Mouse (Mus musculus): ENCODE measurements around the gene Gal3st1.

Gal3st1 gene

DNA sequence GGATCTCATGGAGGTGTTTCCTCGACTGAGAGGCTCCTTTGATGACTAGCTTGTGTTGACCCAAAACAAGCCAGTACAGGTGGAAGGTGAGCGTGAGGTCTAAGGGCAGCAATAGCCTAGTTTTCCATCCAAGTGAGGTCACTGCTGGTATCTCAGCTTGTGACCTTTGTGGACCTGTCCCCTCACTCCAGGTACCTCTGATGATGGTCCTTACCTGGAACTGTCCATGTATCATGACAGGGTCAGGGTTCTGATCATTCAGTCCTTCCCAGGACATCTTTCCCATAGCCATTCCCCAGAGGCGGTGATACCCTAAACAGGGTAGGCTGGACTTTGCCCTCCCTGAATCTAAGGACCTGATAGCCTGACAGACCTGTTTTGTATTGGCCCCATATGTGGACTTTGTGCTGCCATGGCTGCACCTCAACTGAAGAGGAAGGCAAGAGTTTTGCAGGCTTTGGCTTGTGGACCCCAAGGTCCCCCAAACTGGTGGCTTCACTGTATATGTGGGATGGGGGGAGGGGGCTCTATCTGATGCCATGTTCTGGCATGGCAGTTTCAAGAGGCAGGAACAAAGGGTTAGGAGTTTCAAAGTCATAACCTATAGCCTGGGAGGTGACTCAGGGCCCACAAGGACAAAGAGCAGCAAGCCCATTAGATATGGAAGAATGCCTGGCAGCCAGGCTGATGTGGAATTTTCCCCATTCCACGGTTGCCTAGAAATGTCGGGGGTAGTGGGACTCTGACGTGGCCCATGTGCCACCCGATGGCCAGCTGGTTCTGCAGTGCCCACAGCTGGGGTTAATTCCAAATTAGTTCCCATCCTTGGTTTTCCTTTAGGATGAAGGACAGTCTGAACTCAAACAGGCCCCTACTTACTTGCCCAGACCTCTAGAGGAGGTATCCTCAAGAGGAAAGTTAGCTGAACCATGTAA is 894 bp upstream of the Gal3st1 start:
- no peak for DNase-seq (ENCODE audit: extremely low read depth, low read depth)

- DNase-seq (ENCODE audit: extremely low read depth, low read depth) = no peak
Observed at GRCm38 (mm10) chr11:3983863-3984745, 668 bp downstream of the Gal3st1 start.

DNA sequence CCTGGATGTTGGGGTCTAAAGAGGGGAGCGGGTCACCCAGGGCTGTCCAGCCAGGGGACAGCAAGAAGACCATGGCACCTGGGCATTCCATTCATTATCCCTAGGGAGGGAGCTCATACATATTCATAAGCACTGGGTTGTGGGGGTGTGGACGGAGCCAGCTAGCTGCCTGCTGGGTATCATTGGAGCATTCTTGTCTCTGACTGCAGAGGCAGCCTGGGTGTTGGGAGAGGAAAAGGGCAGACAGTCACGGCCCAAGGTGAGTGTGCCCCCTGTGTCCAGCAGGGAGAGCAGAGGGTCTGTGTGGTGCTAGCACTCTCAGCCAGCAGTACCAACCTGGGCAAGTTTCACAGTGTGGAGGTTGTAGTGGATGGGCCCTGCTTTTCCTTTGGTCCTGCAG is 6.3 kb downstream of the Gal3st1 start:
- DNase-seq (ENCODE audit: extremely low read depth, low read depth) = no peak

- DNase-seq (ENCODE audit: extremely low read depth, low read depth) = no peak
Observed at GRCm38 (mm10) chr11:3993132-3993531, 9.7 kb downstream of the Gal3st1 start.

GRCm38 (mm10) chr11:3993914-3994313 is 10.5 kb downstream of the Gal3st1 start:
- no peak for DNase-seq (ENCODE audit: extremely low read depth, low read depth)

GRCm38 (mm10) chr11:3995511-3995910 is 12.1 kb downstream of the Gal3st1 start:
- DNase-seq (ENCODE audit: extremely low read depth, low read depth) = no peak

DNA sequence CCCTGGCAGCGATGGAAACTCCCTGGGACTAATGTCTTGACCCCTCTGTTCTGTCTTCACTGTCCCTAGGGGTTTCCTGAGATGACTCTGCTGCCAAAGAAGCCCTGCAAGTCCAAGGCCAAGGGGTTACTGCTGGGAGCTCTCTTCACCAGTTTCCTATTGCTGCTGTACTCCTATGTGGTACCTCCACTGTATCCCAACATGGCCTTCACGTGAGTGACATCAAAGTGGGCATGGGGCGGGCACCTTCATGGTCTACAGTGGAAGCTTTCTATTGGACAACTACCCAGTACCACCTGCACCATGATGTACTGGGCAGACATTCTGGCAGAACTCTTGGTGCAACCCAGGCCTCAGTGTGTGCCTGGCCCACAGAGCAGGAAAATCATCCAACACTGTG is 13.4 kb downstream of the Gal3st1 start:
- no peak for DNase-seq (ENCODE audit: extremely low read depth, low read depth)

GRCm38 (mm10) chr11:3997978-3998720 is 14.7 kb downstream of the Gal3st1 start:
- DNase-seq (ENCODE audit: extremely low read depth, low read depth) = no peak

DNA sequence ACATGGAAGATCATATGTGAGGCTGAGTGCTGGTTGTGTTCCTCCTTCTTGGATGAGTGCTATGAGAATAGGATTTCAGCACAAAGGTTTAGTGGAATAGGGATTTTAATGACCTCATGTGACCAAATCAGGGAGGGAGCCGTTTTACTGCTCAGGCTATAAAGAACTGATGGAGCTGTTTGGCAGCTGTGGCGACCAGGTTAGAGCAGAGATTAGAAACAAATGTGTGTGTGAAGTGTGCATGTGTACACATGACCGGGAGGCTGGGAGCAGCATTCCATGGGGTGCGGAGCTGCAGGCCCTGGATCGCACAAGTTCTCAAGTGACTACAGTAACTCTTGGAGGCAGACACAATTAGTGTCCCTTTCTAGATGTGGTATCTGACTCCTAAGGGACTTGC is 16.1 kb downstream of the Gal3st1 start:
- no peak for DNase-seq (ENCODE audit: extremely low read depth, low read depth)

DNA sequence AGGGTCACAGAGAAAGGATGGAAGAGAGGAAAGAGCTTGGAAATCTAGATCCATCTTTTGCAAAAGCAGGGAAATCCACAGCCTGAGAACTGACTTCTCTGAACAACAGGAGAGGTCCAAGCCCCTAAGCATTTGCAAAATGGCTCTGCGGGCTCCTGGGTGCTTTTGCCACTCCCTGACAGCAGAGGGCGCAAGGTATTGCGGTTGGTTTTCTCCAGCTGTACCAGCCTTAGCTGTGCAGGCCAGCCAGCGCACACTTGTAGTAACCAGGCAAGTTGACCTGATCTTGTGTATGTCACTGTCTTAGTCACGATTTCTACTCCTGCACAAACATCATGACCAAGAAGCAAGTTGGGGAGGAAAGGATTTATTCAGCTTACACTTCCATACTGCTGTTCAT is 18.2 kb downstream of the Gal3st1 start:
- DNase-seq (ENCODE audit: extremely low read depth, low read depth) = peak; percentile 26

- DNase-seq (ENCODE audit: extremely low read depth, low read depth) = no peak
Observed at GRCm38 (mm10) chr11:4005220-4005805, 21.9 kb downstream of the Gal3st1 start.

DNA sequence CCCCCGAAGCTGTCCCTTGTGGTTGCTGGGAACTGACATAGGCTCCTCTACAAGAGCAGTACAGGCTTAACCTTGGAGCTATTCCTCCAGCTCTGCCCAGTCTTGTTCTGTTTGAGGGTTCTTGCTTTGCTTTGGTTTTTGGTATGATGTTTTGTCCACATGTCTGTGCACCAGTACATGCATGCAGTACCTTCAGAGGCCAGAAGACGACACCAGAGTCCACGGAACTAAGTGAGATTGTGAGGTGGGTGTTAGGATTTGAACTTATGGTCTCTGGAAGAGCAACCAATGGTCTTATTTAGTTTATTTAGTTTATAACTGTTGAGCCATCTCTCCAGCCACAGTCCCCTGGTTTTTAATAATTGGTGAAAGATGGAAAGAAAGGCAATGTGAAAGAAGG is 23.0 kb downstream of the Gal3st1 start:
- DNase-seq (ENCODE audit: extremely low read depth, low read depth) = no peak

GRCm38 (mm10) chr11:4012616-4013015 is 29.2 kb downstream of the Gal3st1 start:
- DNase-seq (ENCODE audit: extremely low read depth, low read depth) = no peak

- DNase-seq (ENCODE audit: extremely low read depth, low read depth) = peak; percentile 28
Observed at GRCm38 (mm10) chr11:4015796-4016195, 32.4 kb downstream of the Gal3st1 start.

DNA sequence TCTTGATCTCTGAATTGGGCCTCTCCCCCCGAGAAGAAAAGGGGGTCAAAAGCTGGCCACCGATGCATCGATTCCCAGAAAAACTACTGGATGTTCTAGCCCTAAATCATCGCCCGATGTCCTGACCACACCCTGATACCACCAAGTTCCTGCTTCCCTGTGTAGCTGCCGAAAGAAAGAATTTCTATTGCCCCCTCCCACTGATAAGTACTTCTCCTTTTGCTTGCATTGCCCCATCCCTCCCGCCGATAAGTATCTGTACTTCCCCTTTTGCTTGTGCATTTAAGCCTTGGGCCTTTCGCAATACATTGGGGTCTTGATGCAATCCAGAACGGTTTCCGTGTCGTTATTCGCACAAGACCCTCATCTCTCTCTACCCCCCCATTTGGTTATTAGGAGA is 38.7 kb downstream of the Gal3st1 start:
- peak; percentile 71 for DNase-seq (ENCODE audit: extremely low read depth, low read depth)

- DNase-seq (ENCODE audit: extremely low read depth, low read depth) = no peak
Observed at GRCm38 (mm10) chr11:4023321-4023720, 39.9 kb downstream of the Gal3st1 start.

DNA sequence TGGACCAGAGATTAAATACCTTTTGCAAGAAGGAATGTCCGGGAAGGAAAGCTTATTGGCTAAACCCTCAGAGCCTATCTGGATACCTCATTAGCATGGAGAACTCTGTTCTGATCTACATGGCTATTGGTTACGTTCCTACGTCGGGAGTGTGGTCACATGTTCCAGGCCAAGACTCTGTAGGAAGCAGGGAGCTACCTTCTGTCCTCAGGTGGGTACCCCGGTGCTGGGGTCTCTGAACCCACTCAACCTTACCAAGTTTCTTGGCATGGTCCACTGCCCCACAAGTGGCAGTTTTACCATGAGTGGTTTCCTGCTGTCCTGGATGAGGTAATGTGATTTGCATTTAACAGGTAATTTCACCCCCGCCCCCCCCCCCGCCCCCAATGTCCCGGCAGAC is 43.6 kb downstream of the Gal3st1 start:
- no peak for DNase-seq (ENCODE audit: extremely low read depth, low read depth)

GRCm38 (mm10) chr11:4027561-4028334 is 44.3 kb downstream of the Gal3st1 start:
- DNase-seq (ENCODE audit: extremely low read depth, low read depth) = no peak

GRCm38 (mm10) chr11:4029343-4029742 is 45.9 kb downstream of the Gal3st1 start:
- no peak for DNase-seq (ENCODE audit: extremely low read depth, low read depth)
